Mouse (Mus musculus) lung, adult 10 weeks (tissue): ENCODE measurements around the gene Wfikkn2. TPM values are rescaled to one million over a fixed set of nuclear protein-coding genes. Genes with fewer than 3 reads are reported as not detected.

ENCODE experiments used
- polyA plus RNA-seq: library from polyadenylated mRNA; stranded (reverse); fragments of 350-450 nt; fragmentation: Illumina TruSeq; extraction: RNeasy Lipid Tissue Mini Kit (QIAGEN cat#74804); gene quantifications from one replicate; pipeline ENCODE4 v1.2.3, GENCODE M21; 2014; ENCODE audit warnings: low read depth, low replicate concordance; ENCODE audit not compliant: insufficient read depth

Wfikkn2 gene
- polyA plus RNA-seq: 0.55 TPM

GRCm38 (mm10) chr11:94245955-94246788 is at the start of gene Wfikkn2:
TSS of gene Wfikkn2 (minus strand) at chr11:94246005.

GRCm38 (mm10) chr11:94281199-94282181 is 35.7 kb upstream of the Wfikkn2 start, which contains the start of gene Gm21885:
TSS of gene Gm21885 (plus strand) at chr11:94281873.

GRCm38 (mm10) chr11:94211124-94211603 is 34.6 kb downstream of the Wfikkn2 start, which contains the start of gene Tob1:
TSS of gene Tob1 (plus strand) at chr11:94211454.

Other genes with a start within 250 kb of the Wfikkn2 start
- 25.6 TPM for gene Spag9, start 249.9 kb downstream of the Wfikkn2 start, polyA plus RNA-seq
- 27.6 TPM for gene Tob1, start 34.6 kb downstream of the Wfikkn2 start, polyA plus RNA-seq
- not detected for gene Gm21885, start 35.9 kb upstream of the Wfikkn2 start, polyA plus RNA-seq
- gene Luc7l3, start 76.0 kb upstream of the Wfikkn2 start, polyA plus RNA-seq: 42.5 TPM
- 89.4 TPM for gene Ankrd40, start 82.0 kb upstream of the Wfikkn2 start, polyA plus RNA-seq
- 21.3 TPM for gene Abcc3, start 147.0 kb upstream of the Wfikkn2 start, polyA plus RNA-seq
- gene Cacna1g, start 228.2 kb upstream of the Wfikkn2 start, polyA plus RNA-seq: 0.23 TPM
- gene Spata20, start 240.2 kb upstream of the Wfikkn2 start, polyA plus RNA-seq: 0.11 TPM